Mouse (Mus musculus): Measurements from ENCODE around the gene Kif9. TPM values are rescaled to one million over a fixed set of nuclear protein-coding genes. Genes with fewer than 3 reads are reported as not detected.
A peak's percentile ranks its signal among the peaks of the same experiment; 100 is the strongest.

The Kif9 gene
- total and polyA plus RNA-seq, 2 experiments from 2014 or later = 3.8 to 4.4 TPM

DNA sequence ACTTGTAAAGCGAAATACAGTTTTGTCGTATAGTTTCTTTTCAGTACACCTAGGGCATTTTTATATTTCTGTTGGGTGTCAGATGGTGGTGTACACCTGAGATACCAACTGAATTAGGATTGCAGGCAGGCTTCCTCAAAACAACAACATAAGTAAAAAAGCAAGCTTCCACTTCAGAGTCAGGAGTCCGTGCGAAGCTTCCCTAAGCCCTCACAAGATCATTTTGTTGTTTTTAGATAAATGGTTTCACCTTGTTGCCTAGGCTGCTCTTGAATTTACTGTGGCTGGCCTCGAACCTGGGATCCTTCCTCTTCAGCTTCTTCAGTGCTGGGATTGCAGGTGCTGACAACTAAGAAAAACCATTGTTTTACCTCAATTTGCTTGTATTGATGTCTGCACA, 56.9 kb downstream of the Kif9 start:
- Histone ChIP-seq H3K27me3 (ENCODE audit: insufficient read depth, low read length) (no peaks in the 10 kb centered on the region), H3K27ac (ENCODE audit: low read depth, low read length) (no peak overlapping the region), H3K4me3 (ENCODE audit: low read depth, low read length) (peak overlapping the region; percentile 94), H3K9ac (peak overlapping the region; percentile 99; the same call in 1 of the 2 replicates), H3K9me3 (ENCODE audit: low read length) (no peaks in the 10 kb centered on the region), H3K4me2 (ENCODE audit: low read depth) (peak overlapping the region; percentile 54), H3K36me3 (ENCODE audit: insufficient read depth) (no peaks in the 10 kb centered on the region), H3K4me1 (ENCODE audit: insufficient read depth) (peaks cover 22% of the 10 kb centered on the region)
- DNase-seq = no peak
- TF ChIP-seq CTCF (IDR thresholded peaks at IDR 0.05; ENCODE audit: low read depth) = no peak
- WGBS = 31% methylated on average over 5 of the region's 5 CpGs
- no peak for ATAC-seq

DNA sequence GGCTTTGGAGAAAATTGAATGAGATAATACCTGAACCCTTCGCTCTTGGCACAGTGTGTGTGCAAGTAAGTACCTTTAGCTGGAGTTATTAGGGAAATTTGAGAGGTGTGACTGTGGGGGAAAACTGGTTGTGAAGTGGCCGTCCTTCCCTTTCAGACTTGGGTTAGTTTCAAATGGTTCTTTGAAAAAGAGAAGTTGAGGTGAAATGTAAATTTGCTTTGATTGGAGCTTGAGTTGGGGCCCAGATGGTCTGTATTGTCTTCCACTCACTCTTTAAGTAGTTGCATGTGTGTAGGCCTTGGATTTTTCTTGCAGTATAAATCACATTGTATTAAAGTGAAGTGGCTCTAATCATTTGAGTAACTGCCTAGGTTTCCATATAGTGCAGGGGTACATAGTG, 58.4 kb downstream of the Kif9 start:
- H3K4me1 ChIP-seq (ENCODE audit: insufficient read depth) = peaks cover 22% of the 10 kb centered on the region
- no peak for DNase-seq
- no peak for TF ChIP-seq CTCF (IDR thresholded peaks at IDR 0.05; ENCODE audit: low read depth)
- no peak overlapping the region for H3K4me2 ChIP-seq (ENCODE audit: low read depth)
- no peaks in the 10 kb centered on the region for H3K9me3 ChIP-seq (ENCODE audit: low read length)
- ATAC-seq = no peak
- no peak overlapping the region for H3K4me3 ChIP-seq (ENCODE audit: low read depth, low read length)
- no peaks in the 10 kb centered on the region for H3K36me3 ChIP-seq (ENCODE audit: insufficient read depth)
- no peaks in the 10 kb centered on the region for H3K27me3 ChIP-seq (ENCODE audit: insufficient read depth, low read length)
- WGBS = 65% methylated on average over 2 of the region's 2 CpGs
- H3K27ac ChIP-seq (ENCODE audit: low read depth, low read length) = no peak overlapping the region
- H3K9ac ChIP-seq = no peak overlapping the region

GRCm38 (mm10) chr9:110536636-110537035, 59.9 kb downstream of the Kif9 start:
- TF ChIP-seq CTCF (IDR thresholded peaks at IDR 0.05; ENCODE audit: low read depth) = no peak
- H3K27ac ChIP-seq (ENCODE audit: low read depth, low read length) = no peak overlapping the region
- no peak for DNase-seq
- no peak overlapping the region for H3K4me3 ChIP-seq (ENCODE audit: low read depth, low read length)
- H3K9ac ChIP-seq = no peak overlapping the region
- H3K9me3 ChIP-seq (ENCODE audit: low read length) = no peaks in the 10 kb centered on the region
- H3K27me3 ChIP-seq (ENCODE audit: insufficient read depth, low read length) = no peaks in the 10 kb centered on the region
- no peak for ATAC-seq
- 95% methylated on average over 2 of the region's 2 CpGs for WGBS
- H3K4me2 ChIP-seq (ENCODE audit: low read depth) = no peak overlapping the region
- peaks cover 22% of the 10 kb centered on the region for H3K4me1 ChIP-seq (ENCODE audit: insufficient read depth)
- H3K36me3 ChIP-seq (ENCODE audit: insufficient read depth) = no peaks in the 10 kb centered on the region

DNA sequence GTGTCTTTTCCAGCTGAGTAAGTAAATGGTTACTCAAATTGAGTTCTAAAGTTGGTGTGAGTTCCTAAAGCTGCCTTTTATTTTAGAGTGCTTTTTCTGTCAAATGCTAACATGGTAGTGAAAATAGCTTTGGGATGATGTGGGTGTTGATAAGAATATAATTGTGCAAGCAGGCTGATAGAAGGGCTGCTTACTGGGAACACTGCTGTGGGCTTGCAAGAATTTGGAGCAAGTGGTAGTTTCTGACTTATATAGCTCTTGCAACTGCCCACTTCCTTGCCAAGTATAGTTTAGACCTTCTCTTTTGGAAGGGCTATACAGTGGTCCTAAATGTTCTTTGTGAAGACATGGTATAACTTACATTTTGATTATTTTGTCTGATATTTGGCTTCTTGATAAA, 61.8 kb downstream of the Kif9 start:
- peaks cover 22% of the 10 kb centered on the region for H3K4me1 ChIP-seq (ENCODE audit: insufficient read depth)
- H3K4me3 ChIP-seq (ENCODE audit: low read depth, low read length) = no peak overlapping the region
- ATAC-seq (no peak), DNase-seq (no peak)
- H3K9me3 ChIP-seq (ENCODE audit: low read length) = no peaks in the 10 kb centered on the region
- H3K9ac ChIP-seq = no peak overlapping the region
- H3K4me2 ChIP-seq (ENCODE audit: low read depth) = no peak overlapping the region
- H3K36me3 ChIP-seq (ENCODE audit: insufficient read depth) = no peaks in the 10 kb centered on the region
- no peak for TF ChIP-seq CTCF (IDR thresholded peaks at IDR 0.05; ENCODE audit: low read depth)
- H3K27me3 ChIP-seq (ENCODE audit: insufficient read depth, low read length) = no peaks in the 10 kb centered on the region
- H3K27ac ChIP-seq (ENCODE audit: low read depth, low read length) = no peak overlapping the region

- Histone ChIP-seq H3K27me3 (ENCODE audit: insufficient read depth, low read length) (no peaks in the 10 kb centered on the region), H3K9ac (no peak overlapping the region), H3K9me3 (ENCODE audit: low read length) (no peaks in the 10 kb centered on the region), H3K27ac (ENCODE audit: low read depth, low read length) (no peak overlapping the region), H3K4me1 (ENCODE audit: insufficient read depth) (no peaks in the 10 kb centered on the region), H3K36me3 (ENCODE audit: insufficient read depth) (no peaks in the 10 kb centered on the region), H3K4me3 (ENCODE audit: low read depth, low read length) (no peak overlapping the region), H3K4me2 (ENCODE audit: low read depth) (no peak overlapping the region)
- ATAC-seq (no peak), DNase-seq (no peak)
- WGBS = 88% methylated on average over 4 of the region's 4 CpGs
- TF ChIP-seq CTCF (IDR thresholded peaks at IDR 0.05; ENCODE audit: low read depth) = no peak
Measured at GRCm38 (mm10) chr9:110541988-110542387, 65.2 kb downstream of the Kif9 start.

GRCm38 (mm10) chr9:110548261-110548660, 71.5 kb downstream of the Kif9 start:
- H3K4me3 ChIP-seq (ENCODE audit: low read depth, low read length) = no peak overlapping the region
- peaks cover 53% of the 10 kb centered on the region for H3K36me3 ChIP-seq (ENCODE audit: insufficient read depth)
- H3K4me2 ChIP-seq (ENCODE audit: low read depth) = no peak overlapping the region
- no peaks in the 10 kb centered on the region for H3K9me3 ChIP-seq (ENCODE audit: low read length)
- no peaks in the 10 kb centered on the region for H3K4me1 ChIP-seq (ENCODE audit: insufficient read depth)
- 98% methylated on average over 19 of the region's 19 CpGs for WGBS
- no peak for ATAC-seq
- H3K27me3 ChIP-seq (ENCODE audit: insufficient read depth, low read length) = no peaks in the 10 kb centered on the region
- TF ChIP-seq CTCF (IDR thresholded peaks at IDR 0.05; ENCODE audit: low read depth) = no peak
- H3K27ac ChIP-seq (ENCODE audit: low read depth, low read length) = no peak overlapping the region
- no peak overlapping the region for H3K9ac ChIP-seq
- DNase-seq = no peak

GRCm38 (mm10) chr9:110568309-110568708, 91.6 kb downstream of the Kif9 start:
- no peak overlapping the region for H3K9ac ChIP-seq
- H3K4me1 ChIP-seq (ENCODE audit: insufficient read depth) = no peaks in the 10 kb centered on the region
- peaks cover 54% of the 10 kb centered on the region for H3K36me3 ChIP-seq (ENCODE audit: insufficient read depth)
- ATAC-seq = no peak
- DNase-seq = no peak
- H3K27ac ChIP-seq (ENCODE audit: low read depth, low read length) = no peak overlapping the region
- H3K27me3 ChIP-seq (ENCODE audit: insufficient read depth, low read length) = no peaks in the 10 kb centered on the region
- H3K4me2 ChIP-seq (ENCODE audit: low read depth) = no peak overlapping the region
- H3K9me3 ChIP-seq (ENCODE audit: low read length) = no peaks in the 10 kb centered on the region
- TF ChIP-seq CTCF (IDR thresholded peaks at IDR 0.05; ENCODE audit: low read depth) = 0 out of 2 replicates have a peak, but pooled peaks have one; percentile 30
- no peak overlapping the region for H3K4me3 ChIP-seq (ENCODE audit: low read depth, low read length)

Other genes starting within 250 kb of the Kif9 start
- 365 and 387 TPM in 2 replicates for gene Cspg5, start 233.2 kb upstream of the Kif9 start, total RNA-seq (2014; rRNA removed)
- 234 and 280 TPM in 2 replicates for gene Cspg5, start 233.2 kb upstream of the Kif9 start, polyA plus RNA-seq (2015; fragmentation: Nextera tagmentation; extraction: Ambion mirVana)
- gene Elp6, start 171.8 kb upstream of the Kif9 start, total RNA-seq (2014; rRNA removed) = 27.8 and 35.2 TPM in 2 replicates
- gene Elp6, start 171.8 kb upstream of the Kif9 start, polyA plus RNA-seq (2015; fragmentation: Nextera tagmentation; extraction: Ambion mirVana) = 27.1 and 27.5 TPM in 2 replicates
- 87.6 and 111 TPM in 2 replicates for gene Scap, start 143.7 kb upstream of the Kif9 start, total RNA-seq (2014; rRNA removed)
- gene Scap, start 143.7 kb upstream of the Kif9 start, polyA plus RNA-seq (2015; fragmentation: Nextera tagmentation; extraction: Ambion mirVana) = 40.1 and 49.5 TPM in 2 replicates
- gene Ptpn23, start 68.7 kb upstream of the Kif9 start, total RNA-seq (2014; rRNA removed) = 25.3 and 26.2 TPM in 2 replicates
- gene Ptpn23, start 68.7 kb upstream of the Kif9 start, polyA plus RNA-seq (2015; fragmentation: Nextera tagmentation; extraction: Ambion mirVana) = 7.8 and 10.2 TPM in 2 replicates
- 0.31 TPM in 1 of 2 replicates, not detected in the other for gene Ngp, start 57.2 kb upstream of the Kif9 start, total RNA-seq (2014; rRNA removed)
- gene Ngp, start 57.2 kb upstream of the Kif9 start, polyA plus RNA-seq (2015; fragmentation: Nextera tagmentation; extraction: Ambion mirVana) = 1.4 and 2.9 TPM in 2 replicates
- gene Klhl18, start 264 bp upstream of the Kif9 start, total RNA-seq (2014; rRNA removed) = 28.2 and 36.8 TPM in 2 replicates
- 15.6 and 19.3 TPM in 2 replicates for gene Klhl18, start 264 bp upstream of the Kif9 start, polyA plus RNA-seq (2015; fragmentation: Nextera tagmentation; extraction: Ambion mirVana)
- 74.6 and 86.4 TPM in 2 replicates for gene Setd2, start 55.6 kb downstream of the Kif9 start, total RNA-seq (2014; rRNA removed)
- gene Setd2, start 55.6 kb downstream of the Kif9 start, polyA plus RNA-seq (2015; fragmentation: Nextera tagmentation; extraction: Ambion mirVana) = 13.2 and 21.3 TPM in 2 replicates
- 21.3 and 22.5 TPM in 2 replicates for gene Nradd, start 147.5 kb downstream of the Kif9 start, total RNA-seq (2014; rRNA removed)
- gene Nradd, start 147.5 kb downstream of the Kif9 start, polyA plus RNA-seq (2015; fragmentation: Nextera tagmentation; extraction: Ambion mirVana) = 19.1 and 27.2 TPM in 2 replicates
- 6.1 and 17.6 TPM in 2 replicates for gene Nbeal2, start 177.2 kb downstream of the Kif9 start, total RNA-seq (2014; rRNA removed)
- gene Nbeal2, start 177.2 kb downstream of the Kif9 start, polyA plus RNA-seq (2015; fragmentation: Nextera tagmentation; extraction: Ambion mirVana) = 1.1 and 2.0 TPM in 2 replicates
- gene Ccdc12, start 179.5 kb downstream of the Kif9 start, total RNA-seq (2014; rRNA removed) = 38.4 and 48.4 TPM in 2 replicates
- gene Ccdc12, start 179.5 kb downstream of the Kif9 start, polyA plus RNA-seq (2015; fragmentation: Nextera tagmentation; extraction: Ambion mirVana) = 103 and 104 TPM in 2 replicates